Mouse (Mus musculus) embryonic fibroblast, embryonic 13.5 days (primary cell): ENCODE measurements around the gene Sf3a2. TPM values are rescaled to one million over a fixed set of nuclear protein-coding genes. Genes with fewer than 3 reads are reported as not detected.

Experiments
- H3K27ac ChIP-seq: 2 replicates; pipeline ENCODE4 v1.5.1; 2012; ENCODE audit warnings: low read length, control low read depth, inconsistent platforms; ENCODE audit not compliant: insufficient read depth
- H3K4me1 ChIP-seq: 2 replicates; pipeline ENCODE4 v1.6.1; 2011; ENCODE audit warnings: low read length; ENCODE audit not compliant: control insufficient read depth, insufficient read depth
- H3K4me3 ChIP-seq: 2 replicates; pipeline ENCODE4 v1.5.1; 2011; ENCODE audit warnings: mild to moderate bottlenecking, control low read depth, low read length; ENCODE audit not compliant: insufficient read depth
- CTCF ChIP-seq: IDR thresholded peaks from 2 replicates; pipeline ENCODE4 v1.5.1; 2011; ENCODE audit warnings: mild to moderate bottlenecking, control low read depth, low read length, moderate library complexity, borderline replicate concordance; ENCODE audit not compliant: insufficient read depth
- POLR2A ChIP-seq: IDR thresholded peaks from 2 replicates; pipeline ENCODE4 v1.6.1; 2011; ENCODE audit warnings: low read depth, mild to moderate bottlenecking, control low read depth, low read length, moderate library complexity
- polyA plus RNA-seq: library from polyadenylated mRNA; stranded (reverse); fragments of >200 nt; gene quantifications from 2 replicates; pipeline ENCODE4 v1.2.4, GENCODE M21; 2011; ENCODE audit warnings: low read depth; ENCODE audit not compliant: missing spikeins, insufficient read length

Gene Sf3a2
- polyA plus RNA-seq, 1 experiment, result 49.3 TPM

DNA sequence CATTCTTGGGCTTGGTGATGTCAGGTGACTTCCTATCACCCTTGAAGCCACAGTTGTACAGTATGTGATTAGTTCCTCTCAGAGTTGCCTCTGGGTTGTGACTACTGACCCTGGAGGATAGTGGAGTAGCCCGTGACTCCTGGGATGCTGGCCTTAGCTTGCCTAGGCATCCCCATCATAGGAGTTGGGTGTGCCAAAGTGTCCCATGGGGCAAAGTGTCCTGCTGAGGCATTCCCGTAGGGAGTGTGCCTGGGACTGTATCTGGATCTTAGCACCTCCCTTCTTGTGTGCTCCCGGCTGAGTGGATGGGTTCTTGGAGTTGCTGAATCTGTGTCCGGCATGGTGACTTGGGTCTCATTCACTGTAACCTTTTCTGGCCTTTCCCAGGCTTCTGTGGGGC lies 23.0 kb upstream of the Sf3a2 start:
- Histone ChIP-seq H3K27ac (no peak overlapping the region), H3K4me1 (peaks cover 33% of the 10 kb centered on the region), H3K4me3 (no peak overlapping the region)
- no peak for TF ChIP-seq POLR2A
- TF ChIP-seq CTCF, result no peak

DNA sequence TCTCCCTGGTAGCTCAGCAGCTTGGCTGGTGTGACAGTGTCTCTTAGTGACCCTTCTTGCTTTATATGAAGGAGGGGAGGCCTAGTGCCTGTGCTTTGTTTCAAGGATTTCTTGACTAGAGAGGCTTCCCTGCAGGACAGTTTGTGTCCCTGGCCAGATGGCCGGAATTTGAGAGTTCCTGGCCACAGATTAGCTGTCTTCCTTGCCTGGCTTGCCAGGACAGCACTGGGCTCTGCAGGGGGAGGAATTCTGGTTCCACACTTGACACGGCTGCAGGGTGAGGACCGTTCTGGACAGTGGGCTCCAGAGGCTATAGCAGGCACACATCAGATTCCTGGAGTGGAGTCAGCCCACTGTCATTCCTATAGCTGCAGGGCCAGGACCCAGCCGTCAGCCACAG lies 22.3 kb upstream of the Sf3a2 start:
- no peak overlapping the region for H3K4me3 ChIP-seq
- TF ChIP-seq POLR2A (no peak), CTCF (no peak)
- peaks cover 33% of the 10 kb centered on the region for H3K4me1 ChIP-seq
- H3K27ac ChIP-seq, result no peak overlapping the region

DNA sequence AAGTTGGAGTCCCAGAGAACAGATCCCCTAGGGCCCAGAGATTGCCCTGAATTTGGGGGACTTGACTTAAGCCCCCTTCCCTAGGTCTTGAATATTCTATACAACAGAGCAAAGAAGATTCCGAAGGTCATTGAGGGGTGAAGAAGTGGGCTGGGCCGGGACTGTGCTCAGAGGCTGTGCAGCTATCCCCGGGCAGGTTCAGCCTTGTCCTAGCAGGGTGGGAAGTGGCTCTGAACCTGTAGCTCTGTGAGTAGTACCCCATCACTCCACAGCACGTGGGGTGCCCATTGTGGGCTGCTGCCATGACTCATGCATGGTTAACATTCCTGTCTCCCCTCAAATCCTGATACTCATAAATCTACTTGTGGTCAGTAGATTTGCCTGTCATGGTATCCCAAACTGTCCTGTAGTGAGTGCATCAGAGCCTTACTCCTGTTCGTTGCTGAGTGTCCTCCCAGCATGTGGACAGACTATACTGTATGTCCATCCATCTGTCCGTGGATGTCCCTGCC lies 21.6 kb upstream of the Sf3a2 start:
- Histone ChIP-seq H3K4me3 (no peak overlapping the region), H3K4me1 (peaks cover 33% of the 10 kb centered on the region), H3K27ac (no peak overlapping the region)
- no peak for TF ChIP-seq POLR2A

DNA sequence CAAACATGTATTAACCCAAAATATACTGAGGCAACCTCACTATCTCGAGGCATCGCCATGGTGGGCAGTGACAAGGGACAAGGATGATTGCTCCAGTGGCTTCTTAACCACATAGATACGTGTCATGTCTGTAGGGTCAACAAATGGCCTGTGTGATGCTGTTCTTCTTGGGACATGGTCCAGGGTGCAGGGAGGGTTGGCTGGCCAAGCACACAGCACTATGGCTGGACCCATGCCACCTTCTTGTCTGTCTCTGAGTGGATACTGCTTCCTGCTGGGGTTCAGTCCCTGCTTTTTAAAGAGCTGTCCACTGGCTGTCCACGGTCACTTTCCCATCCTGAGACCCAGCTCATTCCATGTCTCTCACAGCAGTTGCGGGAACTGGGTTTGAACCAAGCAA lies 20.9 kb upstream of the Sf3a2 start:
- peaks cover 33% of the 10 kb centered on the region for H3K4me1 ChIP-seq
- TF ChIP-seq CTCF, result no peak
- TF ChIP-seq POLR2A, result no peak
- no peak overlapping the region for H3K27ac ChIP-seq
- no peak overlapping the region for H3K4me3 ChIP-seq

DNA sequence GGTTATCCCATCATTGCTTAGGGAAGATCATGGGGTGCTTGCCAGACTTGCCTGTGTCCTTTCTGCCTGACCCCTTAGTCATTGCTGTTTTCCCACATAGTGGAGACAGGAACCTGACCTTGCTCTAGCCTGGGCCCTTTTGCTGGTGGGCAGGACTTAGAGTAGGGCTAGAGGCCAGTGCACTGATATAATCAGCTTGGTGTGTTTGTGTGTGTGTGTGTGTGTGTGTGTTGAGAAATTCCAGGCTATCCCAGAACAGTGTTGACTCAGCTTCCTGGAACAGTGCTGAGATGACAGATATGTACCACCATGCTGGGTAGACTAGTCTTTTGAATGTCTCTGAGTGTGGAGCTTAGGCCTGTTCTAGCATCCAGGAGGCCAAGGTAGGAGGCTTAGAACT lies 18.4 kb upstream of the Sf3a2 start:
- TF ChIP-seq POLR2A, result no peak
- no peak for TF ChIP-seq CTCF
- peaks cover 18% of the 10 kb centered on the region for H3K4me1 ChIP-seq
- no peak overlapping the region for H3K27ac ChIP-seq
- H3K4me3 ChIP-seq, result no peak overlapping the region

DNA sequence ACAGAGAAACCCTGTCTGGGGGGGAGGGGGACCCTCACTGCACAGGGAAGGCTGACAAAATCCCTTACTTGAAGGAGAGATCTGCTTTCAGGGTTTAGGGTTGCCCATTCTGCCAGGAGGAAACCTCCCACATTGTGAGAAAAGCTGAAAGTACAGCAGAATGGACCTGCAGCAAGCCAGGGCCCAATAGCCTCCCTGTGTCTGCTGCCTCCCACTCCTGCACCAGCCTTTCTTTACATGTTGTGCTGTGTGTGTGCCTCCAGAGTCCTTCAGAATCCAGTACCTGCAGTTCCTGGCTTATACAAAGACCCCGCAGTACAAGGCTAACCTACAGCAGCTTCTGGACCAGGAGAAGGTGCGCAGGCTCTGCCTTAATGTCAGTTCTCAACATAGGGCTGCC lies 13.7 kb upstream of the Sf3a2 start:
- Histone ChIP-seq H3K4me1 (no peaks in the 10 kb centered on the region), H3K27ac (no peak overlapping the region), H3K4me3 (no peak overlapping the region)
- TF ChIP-seq CTCF, result no peak
- TF ChIP-seq POLR2A, result no peak

DNA sequence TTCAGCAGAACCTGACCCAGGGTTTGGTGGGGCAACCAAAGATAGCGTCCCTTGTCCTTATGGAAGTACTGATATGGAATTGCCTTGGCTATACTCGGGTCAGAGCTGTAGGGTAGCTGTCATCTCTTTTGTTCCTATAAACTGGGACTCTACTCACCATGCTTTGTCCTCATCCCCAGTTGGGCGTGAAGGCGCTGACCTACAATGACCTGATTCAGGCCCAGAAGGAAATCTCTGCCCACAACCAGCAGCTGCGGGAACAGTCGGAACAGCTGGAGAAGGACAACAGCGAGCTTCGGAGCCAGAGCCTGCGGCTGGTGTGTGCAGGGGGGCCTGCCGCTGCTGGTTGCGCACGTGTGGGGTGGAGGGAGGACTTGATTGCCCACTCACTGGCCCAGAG lies 13.1 kb upstream of the Sf3a2 start:
- H3K4me3 ChIP-seq, result no peak overlapping the region
- H3K27ac ChIP-seq, result no peak overlapping the region
- H3K4me1 ChIP-seq, result no peaks in the 10 kb centered on the region
- TF ChIP-seq CTCF (no peak), POLR2A (no peak)

DNA sequence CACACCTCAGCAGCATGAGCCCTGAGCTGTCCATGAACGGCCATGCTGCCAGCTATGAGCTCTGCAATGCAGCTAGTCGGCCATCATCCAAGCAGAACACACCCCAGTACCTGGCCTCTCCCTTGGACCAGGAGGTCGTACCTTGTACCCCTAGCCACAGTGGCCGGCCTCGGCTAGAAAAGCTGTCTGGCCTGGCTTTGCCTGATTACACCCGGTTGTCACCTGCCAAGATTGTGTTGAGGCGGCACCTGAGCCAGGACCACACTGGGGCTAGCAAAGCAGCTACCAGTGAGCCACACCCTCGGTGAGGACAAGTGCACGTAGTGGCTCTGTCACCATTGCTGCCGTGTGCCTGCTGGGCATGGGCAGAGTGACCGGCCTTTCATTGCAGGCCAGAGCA lies 12.0 kb upstream of the Sf3a2 start:
- Histone ChIP-seq H3K4me1 (no peaks in the 10 kb centered on the region), H3K4me3 (no peak overlapping the region), H3K27ac (no peak overlapping the region)
- TF ChIP-seq CTCF, result no peak
- no peak for TF ChIP-seq POLR2A

DNA sequence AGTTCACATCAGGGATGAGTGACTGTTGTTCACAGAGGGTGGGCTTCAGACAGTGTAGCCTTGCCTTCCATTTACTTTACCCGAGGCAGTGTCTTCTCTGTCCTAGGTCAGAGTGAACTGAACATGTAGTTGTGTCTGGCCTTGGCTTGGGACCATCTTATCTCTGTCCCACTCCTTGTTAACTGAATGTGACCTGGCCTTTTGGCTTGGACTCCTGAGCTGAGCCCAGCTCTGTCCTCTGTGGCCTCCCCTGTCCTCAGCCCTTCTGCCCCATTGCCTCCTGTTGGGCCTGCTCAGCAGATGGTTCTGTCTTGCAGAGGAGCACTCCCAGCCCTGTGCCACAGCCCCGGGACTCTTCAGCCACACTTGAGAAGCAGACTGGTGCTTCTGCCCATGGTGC lies 10.5 kb upstream of the Sf3a2 start:
- H3K27ac ChIP-seq, result no peak overlapping the region
- no peaks in the 10 kb centered on the region for H3K4me1 ChIP-seq
- no peak for TF ChIP-seq CTCF
- no peak for TF ChIP-seq POLR2A
- no peak overlapping the region for H3K4me3 ChIP-seq

DNA sequence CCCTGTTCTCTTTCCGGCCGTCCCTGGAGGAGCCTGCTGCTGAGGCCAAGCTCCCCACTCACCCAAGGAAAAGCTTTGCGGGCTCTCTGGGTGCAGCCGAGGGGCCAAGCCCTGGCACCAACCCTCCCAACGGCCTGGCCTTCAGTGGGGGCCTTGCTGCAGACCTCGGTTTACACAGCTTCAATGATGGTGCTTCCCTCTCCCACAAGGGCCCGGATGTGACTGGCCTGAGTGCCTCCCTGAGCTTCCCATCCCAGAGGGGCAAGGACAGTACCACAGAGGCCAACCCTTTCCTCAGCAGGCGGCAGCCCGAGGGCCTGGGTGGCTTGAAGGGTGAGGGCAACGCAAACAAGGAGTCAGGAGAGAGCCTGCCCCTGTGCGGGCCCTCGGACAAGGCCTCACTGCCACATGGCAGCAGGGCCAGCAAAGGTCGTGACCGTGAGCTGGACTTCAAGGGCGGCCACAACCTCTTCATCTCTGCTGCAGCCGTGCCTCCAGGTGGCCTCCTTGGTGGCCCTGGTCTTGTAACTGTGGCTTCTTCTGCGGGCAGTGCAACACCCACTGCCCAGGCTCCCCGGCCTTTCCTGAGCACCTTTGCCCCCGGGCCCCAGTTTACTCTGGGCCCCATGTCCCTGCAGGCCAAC lies 7.1 kb upstream of the Sf3a2 start:
- H3K27ac ChIP-seq, result no peak overlapping the region
- TF ChIP-seq CTCF (no peak), POLR2A (no peak)
- H3K4me3 ChIP-seq, result no peak overlapping the region
- H3K4me1 ChIP-seq, result no peaks in the 10 kb centered on the region
